Mouse (Mus musculus): ENCODE measurements around the gene Cwc25. TPM values are rescaled to one million over a fixed set of nuclear protein-coding genes. Genes with fewer than 3 reads are reported as not detected.

Cwc25 gene
- polyA plus RNA-seq, 1 experiment, result 3.7 TPM

DNA sequence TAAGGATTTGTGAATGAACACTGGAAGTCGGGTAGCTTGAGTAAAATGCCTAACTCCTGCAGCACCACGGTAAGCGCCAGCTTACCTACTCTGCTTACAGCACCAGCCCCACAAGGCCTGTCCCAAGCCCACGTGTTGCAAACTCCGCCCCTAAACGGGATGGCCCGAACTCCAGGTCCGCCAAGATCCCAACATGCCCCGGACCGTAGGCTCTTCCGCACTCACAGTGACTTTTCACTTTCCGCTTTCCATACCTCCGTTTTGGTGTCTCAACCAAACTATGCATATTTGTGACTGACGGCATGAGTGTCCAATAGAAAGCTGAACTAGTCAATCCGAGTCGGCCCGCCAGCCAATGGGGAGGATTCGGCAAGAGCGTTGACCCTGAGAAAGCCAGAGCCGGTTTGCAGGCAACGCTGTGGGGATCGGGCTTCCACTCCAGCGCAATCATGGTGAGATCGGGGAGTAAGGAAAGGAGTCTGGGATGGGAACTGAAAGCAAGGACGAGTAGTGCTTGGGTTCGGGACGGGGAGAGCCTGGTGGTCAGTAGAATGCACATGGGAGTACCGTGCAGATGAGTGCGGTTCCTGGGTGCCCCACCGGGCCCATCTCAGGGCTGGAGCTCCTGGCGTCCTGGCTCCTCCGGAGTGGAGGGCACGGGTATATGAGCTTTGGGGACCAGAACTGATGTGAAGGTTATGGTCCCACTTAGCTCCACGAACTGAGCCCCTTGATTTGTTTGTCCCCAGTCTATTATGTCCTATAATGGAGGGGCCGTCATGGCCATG lies 63.1 kb downstream of the Cwc25 start, which contains the start of gene Psmb3:
Gene Psmb3, plus strand, starts transcription at position 361 of the 788 bp plus-strand sequence.
- Histone ChIP-seq H3K27ac (ENCODE audit: insufficient read depth, low read depth, low read length) (peak within 1 kb of the TSS; percentile 55), H3K4me3 (ENCODE audit: low read depth, low read length) (peak within 1 kb of the TSS; percentile 85), H3K27me3 (ENCODE audit: control insufficient read depth, insufficient read depth, low read length) (no peaks in the 10 kb centered on the region), H3K36me3 (ENCODE audit: control insufficient read depth, insufficient read depth, low read length) (peaks cover 17% of the 10 kb centered on the region), H3K4me1 (ENCODE audit: control insufficient read depth, insufficient read depth, insufficient read length, low read length) (peaks cover 6% of the 10 kb centered on the region)
- under 1% methylated on average over 35 of the region's 35 CpGs for WGBS
- no peak for TF ChIP-seq CTCF (IDR thresholded peaks at IDR 0.05; ENCODE audit: extremely low read depth, insufficient read length, insufficient replicate concordance, low read depth, low read length)
- TF ChIP-seq POLR2A (IDR thresholded peaks at IDR 0.05; ENCODE audit: low read depth, low read length), result peak; percentile 71

- Histone ChIP-seq H3K36me3 (ENCODE audit: control insufficient read depth, insufficient read depth, low read length) (peaks cover 13% of the 10 kb centered on the region), H3K27me3 (ENCODE audit: control insufficient read depth, insufficient read depth, low read length) (no peaks in the 10 kb centered on the region), H3K4me1 (ENCODE audit: control insufficient read depth, insufficient read depth, insufficient read length, low read length) (peaks cover 6% of the 10 kb centered on the region), H3K27ac (ENCODE audit: insufficient read depth, low read depth, low read length) (peak overlapping the region; percentile 55), H3K4me3 (ENCODE audit: low read depth, low read length) (peak overlapping the region; percentile 79)
- TF ChIP-seq POLR2A (IDR thresholded peaks at IDR 0.05; ENCODE audit: low read depth, low read length) (no peak), CTCF (IDR thresholded peaks at IDR 0.05; ENCODE audit: extremely low read depth, insufficient read length, insufficient replicate concordance, low read depth, low read length) (no peak)
- under 1% methylated on average over 24 of the region's 24 CpGs for WGBS
Measured at GRCm38 (mm10) chr11:97702393-97702745, 64.0 kb downstream of the Cwc25 start.

GRCm38 (mm10) chr11:97701581-97702392 lies 64.6 kb downstream of the Cwc25 start:
- H3K27me3 ChIP-seq (ENCODE audit: control insufficient read depth, insufficient read depth, low read length), result no peaks in the 10 kb centered on the region
- H3K4me3 ChIP-seq (ENCODE audit: low read depth, low read length), result peak overlapping the region; percentile 79; the same call in 1 of the 2 replicates
- peaks cover 6% of the 10 kb centered on the region for H3K4me1 ChIP-seq (ENCODE audit: control insufficient read depth, insufficient read depth, insufficient read length, low read length)
- H3K36me3 ChIP-seq (ENCODE audit: control insufficient read depth, insufficient read depth, low read length), result peaks cover 7% of the 10 kb centered on the region
- no peak for TF ChIP-seq POLR2A (IDR thresholded peaks at IDR 0.05; ENCODE audit: low read depth, low read length)
- no peak for TF ChIP-seq CTCF (IDR thresholded peaks at IDR 0.05; ENCODE audit: extremely low read depth, insufficient read length, insufficient replicate concordance, low read depth, low read length)
- no peak overlapping the region for H3K27ac ChIP-seq (ENCODE audit: insufficient read depth, low read depth, low read length)
- 55% methylated on average over 15 of the region's 15 CpGs for WGBS

DNA sequence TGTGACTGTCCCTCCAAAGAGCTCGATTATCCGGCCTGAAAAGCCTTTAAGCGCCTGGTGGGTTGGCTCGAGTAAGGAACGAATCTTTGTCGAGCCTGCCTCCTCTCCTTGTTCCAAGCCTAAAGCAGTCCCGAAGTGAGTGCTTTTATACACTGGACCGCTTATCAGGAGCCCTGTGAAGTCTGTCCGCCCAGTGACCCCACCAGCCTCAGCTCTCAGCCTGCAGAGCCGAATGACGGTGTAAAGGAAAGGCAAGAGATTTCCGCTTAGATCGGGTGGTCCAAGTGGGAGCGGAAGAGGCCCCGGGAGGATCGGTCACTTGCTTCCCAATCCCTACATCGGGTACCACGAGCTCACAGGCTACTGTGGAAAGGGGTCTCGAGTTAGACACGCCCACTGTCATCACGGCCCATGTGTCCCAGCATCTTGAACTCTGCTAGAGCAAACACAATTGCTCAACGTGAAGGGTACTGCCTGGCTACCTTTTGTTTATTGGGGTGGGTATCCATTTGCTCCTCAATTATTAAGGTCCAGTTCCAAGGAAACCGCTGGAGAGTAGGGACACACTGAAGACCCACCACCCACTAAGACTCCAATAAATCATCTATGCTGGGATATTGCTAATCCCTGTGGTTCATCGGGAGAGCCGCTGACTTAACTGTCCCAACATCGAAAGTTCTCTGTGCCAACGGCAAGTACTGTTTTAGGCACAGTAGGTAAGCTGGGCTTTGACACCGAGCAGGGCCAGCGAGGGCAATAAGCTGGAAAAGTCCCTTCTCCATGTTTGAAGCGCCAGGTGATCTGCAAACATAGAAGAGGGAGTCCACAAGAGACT lies 65.4 kb downstream of the Cwc25 start:
- 15% methylated on average over 30 of the region's 30 CpGs for WGBS
- Histone ChIP-seq H3K27ac (ENCODE audit: insufficient read depth, low read depth, low read length) (peak overlapping the region; percentile 94), H3K36me3 (ENCODE audit: control insufficient read depth, insufficient read depth, low read length) (no peaks in the 10 kb centered on the region; the same call in 1 of the 2 replicates), H3K4me1 (ENCODE audit: control insufficient read depth, insufficient read depth, insufficient read length, low read length) (peaks cover 6% of the 10 kb centered on the region), H3K4me3 (ENCODE audit: low read depth, low read length) (peak overlapping the region; percentile 84), H3K27me3 (ENCODE audit: control insufficient read depth, insufficient read depth, low read length) (no peaks in the 10 kb centered on the region)
- no peak for TF ChIP-seq CTCF (IDR thresholded peaks at IDR 0.05; ENCODE audit: extremely low read depth, insufficient read length, insufficient replicate concordance, low read depth, low read length)
- TF ChIP-seq POLR2A (IDR thresholded peaks at IDR 0.05; ENCODE audit: low read depth, low read length), result no peak

- peak within 1 kb of the TSS; percentile 84 for H3K4me3 ChIP-seq (ENCODE audit: low read depth, low read length)
- H3K27ac ChIP-seq (ENCODE audit: insufficient read depth, low read depth, low read length), result peak within 1 kb of the TSS; percentile 94
- TF ChIP-seq CTCF (IDR thresholded peaks at IDR 0.05; ENCODE audit: extremely low read depth, insufficient read length, insufficient replicate concordance, low read depth, low read length) (no peak), POLR2A (IDR thresholded peaks at IDR 0.05; ENCODE audit: low read depth, low read length) (no peak; the same call in 1 of the 2 replicates)
- WGBS, result under 1% methylated on average over 85 of the region's 85 CpGs
- H3K27me3 ChIP-seq (ENCODE audit: control insufficient read depth, insufficient read depth, low read length), result no peaks in the 10 kb centered on the region
- peaks cover 10% of the 10 kb centered on the region for H3K4me1 ChIP-seq (ENCODE audit: control insufficient read depth, insufficient read depth, insufficient read length, low read length)
- H3K36me3 ChIP-seq (ENCODE audit: control insufficient read depth, insufficient read depth, low read length), result no peaks in the 10 kb centered on the region
Measured at GRCm38 (mm10) chr11:97700003-97700745, 66.2 kb downstream of the Cwc25 start, which contains the start of gene Pcgf2. Gene Pcgf2 (minus strand): TSS chr11:97700497.

DNA sequence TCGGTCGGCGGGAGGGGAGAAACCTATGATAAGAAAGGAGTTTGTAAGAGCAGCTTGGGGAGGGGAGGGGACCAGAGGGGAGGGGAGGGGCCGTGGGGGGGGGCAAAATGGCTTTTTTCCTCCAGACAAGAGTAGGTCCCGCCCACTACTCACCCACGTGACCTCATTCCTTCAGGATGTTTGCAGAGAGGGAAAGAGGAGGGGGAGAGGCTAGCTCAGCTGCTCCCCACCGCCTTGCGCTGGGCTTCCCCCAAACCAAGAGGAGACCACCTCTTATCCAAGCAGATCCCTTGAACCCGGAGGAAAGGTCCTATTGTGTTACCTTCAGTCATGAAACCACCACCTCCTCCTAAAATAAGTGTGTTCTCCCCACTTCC lies 66.7 kb downstream of the Cwc25 start:
- Histone ChIP-seq H3K36me3 (ENCODE audit: control insufficient read depth, insufficient read depth, low read length) (no peaks in the 10 kb centered on the region), H3K27me3 (ENCODE audit: control insufficient read depth, insufficient read depth, low read length) (no peaks in the 10 kb centered on the region), H3K4me1 (ENCODE audit: control insufficient read depth, insufficient read depth, insufficient read length, low read length) (peaks cover 9% of the 10 kb centered on the region), H3K27ac (ENCODE audit: insufficient read depth, low read depth, low read length) (peak overlapping the region; percentile 94), H3K4me3 (ENCODE audit: low read depth, low read length) (peak overlapping the region; percentile 84)
- TF ChIP-seq POLR2A (IDR thresholded peaks at IDR 0.05; ENCODE audit: low read depth, low read length), result peak; percentile 41; the same call in 1 of the 2 replicates
- no peak for TF ChIP-seq CTCF (IDR thresholded peaks at IDR 0.05; ENCODE audit: extremely low read depth, insufficient read length, insufficient replicate concordance, low read depth, low read length)
- 3% methylated on average over 8 of the region's 9 CpGs for WGBS
